ENCODE assay signal across 7 mouse cellular contexts in the genomic region with DNA sequence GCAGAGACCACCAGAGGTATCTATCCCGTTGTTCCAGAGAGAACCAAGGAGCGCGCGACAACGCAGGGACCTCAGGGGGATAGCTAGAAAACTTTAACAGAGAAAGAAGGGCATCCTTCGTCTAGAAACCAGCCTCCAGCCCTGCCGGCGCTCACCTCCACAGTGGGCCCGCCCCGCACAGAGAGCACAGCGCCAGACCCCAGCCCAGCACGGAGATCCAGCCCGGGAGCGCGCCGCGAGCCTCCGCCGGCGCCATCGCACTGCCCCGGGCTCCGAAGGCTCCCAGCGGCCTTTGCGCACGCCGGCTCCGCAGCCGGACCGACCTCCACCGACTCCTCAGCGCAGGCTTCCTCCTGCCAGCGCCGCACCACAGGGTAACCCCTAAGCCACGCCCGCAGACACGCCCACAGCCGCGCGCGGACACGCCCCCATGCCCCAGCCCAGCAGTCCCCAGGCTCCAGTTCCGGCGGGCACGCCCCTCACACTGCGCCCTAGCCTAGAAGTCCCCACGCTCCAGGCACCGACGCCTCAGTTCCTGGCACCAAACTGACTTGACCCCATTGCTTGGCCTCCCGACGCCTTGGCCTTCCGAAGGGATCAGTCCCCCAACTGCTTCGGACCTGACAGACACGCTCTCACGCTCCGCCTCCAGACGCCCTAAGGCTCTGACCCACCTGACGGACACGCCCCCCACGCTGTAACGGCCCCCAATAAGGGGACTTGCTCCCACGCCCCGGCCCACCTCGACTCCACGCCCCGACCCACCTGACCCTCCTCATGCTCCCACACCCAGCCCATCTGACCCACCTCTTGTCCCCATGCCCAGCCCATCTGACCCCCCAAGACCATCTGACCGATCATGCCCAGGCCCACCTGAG. TPM values are rescaled to one million over a fixed set of nuclear protein-coding genes. Genes with fewer than 3 reads are reported as not detected.
DNase-seq lines count a peak whose midpoint lies in the region; ATAC-seq lines count a peak whose summit lies in the region.
"Not testable (repeated sequence)": the region's sequence is repeated elsewhere in the genome, so short reads cannot be mapped to it uniquely, and the experiment has no call there.

Gm49673 (minus strand) TSS at position 350 of the 878 bp plus-strand sequence.
Rnaset2a (minus strand) TSS at position 659 of the 878 bp plus-strand sequence.

- ATAC-seq in inflammation-experienced regulatory T-cells, adult 6 months, result peak; percentile 96
- ATAC-seq in limb, embryonic 15.5 days (ENCODE audit: insufficient number of reproducible peaks, low FRiP score, low TSS enrichment, low read depth), result peak; percentile 96
- ATAC-seq in midbrain, embryonic 11.5 days (ENCODE audit: low FRiP score), result peak; percentile 99

- H3K27ac ChIP-seq in embryonic facial prominence, embryonic 10.5 days (replicated peaks), result peak within 1 kb of the TSS; percentile 83
- not testable (repeated sequence) for H3K27ac ChIP-seq in limb, embryonic 15.5 days; midbrain, embryonic 11.5 days (ENCODE audit: low read depth, low read length)

- H3K4me1 ChIP-seq in embryonic facial prominence, embryonic 10.5 days; limb, embryonic 15.5 days; midbrain, embryonic 11.5 days (ENCODE audit: control insufficient read depth, insufficient read depth, low read length): not testable (repeated sequence)

- peak within 1 kb of the TSS; percentile 56 for H3K4me2 ChIP-seq in limb, embryonic 15.5 days
- H3K4me2 ChIP-seq in midbrain, embryonic 11.5 days, result peak within 1 kb of the TSS; percentile 42

- WGBS in embryonic facial prominence, embryonic 10.5 days, result under 1% methylated on average over 59 of the region's 67 CpGs
- WGBS in limb, embryonic 15.5 days, result 1% methylated on average over 45 of the region's 67 CpGs
- 3% methylated on average over 30 of the region's 67 CpGs for WGBS in midbrain, embryonic 11.5 days

- peak within 1 kb of the TSS; percentile 62 for H3K4me3 ChIP-seq in embryonic facial prominence, embryonic 10.5 days
- H3K4me3 ChIP-seq in limb, embryonic 15.5 days, result peak within 1 kb of the TSS; percentile 52
- peak within 1 kb of the TSS; percentile 43 for H3K4me3 ChIP-seq in midbrain, embryonic 11.5 days (ENCODE audit: low read depth, low read length)

- not testable (repeated sequence) for H3K9ac ChIP-seq in limb, embryonic 15.5 days
- H3K9ac ChIP-seq in midbrain, embryonic 11.5 days (ENCODE audit: low read length), result peak within 1 kb of the TSS; percentile 65

- H3K36me3 ChIP-seq in embryonic facial prominence, embryonic 10.5 days (replicated peaks); limb, embryonic 15.5 days; midbrain, embryonic 11.5 days (ENCODE audit: control insufficient read depth, insufficient read depth, low read length): not testable (repeated sequence)

- not testable (repeated sequence) for H3K27me3 ChIP-seq in embryonic facial prominence, embryonic 10.5 days (replicated peaks; ENCODE audit: low read depth, poor library complexity, severe bottlenecking); limb, embryonic 15.5 days; midbrain, embryonic 11.5 days (ENCODE audit: control insufficient read depth, insufficient read depth, low read length)

- DNase-seq in adrenal gland, adult (ENCODE audit: inconsistent age in 2 of 2, low spot score in 1 of 2), result peak; percentile 65 to 83
- peak; percentile 58 for DNase-seq in embryonic facial prominence, embryonic 10.5 days (ENCODE audit: low spot score)
- peak; percentile 97 for DNase-seq in heart, adult 11 months
- DNase-seq in midbrain, embryonic 11.5 days (ENCODE audit: low spot score, missing footprints), result peak; percentile 91
- DNase-seq in spleen, adult 18-20 months, result peak; percentile 40 to 44

- not testable (repeated sequence) for H3K9me3 ChIP-seq in embryonic facial prominence, embryonic 10.5 days; limb, embryonic 15.5 days; midbrain, embryonic 11.5 days (ENCODE audit: control insufficient read depth, low read length)

RNA-seq across cellular contexts. Expression of gene Gm49673, which starts in this region (rescaled TPM):
- 0.33 TPM in 1 of 2 replicates, not detected in the other for polyA plus RNA-seq in embryonic facial prominence, embryonic 10.5 days (2016; fragmentation: Nextera tagmentation; extraction: Ambion mirVana)
- polyA plus RNA-seq in inflammation-experienced regulatory T-cells, adult 6 months (2017; shearing (Covaris generic)), result under 1 TPM in 1 of 3 experiments, not detected in 2; 0.26 TPM
- not detected in 2 replicates for polyA plus RNA-seq in limb, embryonic 15.5 days (2015; fragmentation: Nextera tagmentation; extraction: Ambion mirVana)
- polyA plus RNA-seq in midbrain, embryonic 11.5 days (2014; fragmentation: Nextera tagmentation; extraction: Ambion mirVana), result not detected in 2 replicates

RNA-seq across cellular contexts. Expression of gene Rnaset2a, which starts in this region (rescaled TPM):
- 15.5 and 16.0 TPM in 2 replicates for polyA plus RNA-seq in embryonic facial prominence, embryonic 10.5 days (2016; fragmentation: Nextera tagmentation; extraction: Ambion mirVana)
- 10 to 100 TPM; 41.7 to 52.1 (median 51.3) TPM for polyA plus RNA-seq in inflammation-experienced regulatory T-cells, adult 6 months (2017; shearing (Covaris generic))
- 25.5 and 25.9 TPM in 2 replicates for polyA plus RNA-seq in limb, embryonic 15.5 days (2015; fragmentation: Nextera tagmentation; extraction: Ambion mirVana)
- polyA plus RNA-seq in midbrain, embryonic 11.5 days (2014; fragmentation: Nextera tagmentation; extraction: Ambion mirVana), result 14.8 and 15.0 TPM in 2 replicates

Comparison
In these comparisons a context has a peak if more than half of its experiments do, and no peak if none do; other contexts are left out.
1. DNase-seq: peak in every context shown above with its lines; median percentile 97 in heart, adult 11 months; 91 in midbrain, embryonic 11.5 days; 74 in adrenal gland, adult; 58 in embryonic facial prominence, embryonic 10.5 days; 42 in spleen, adult 18-20 months.